Mouse (Mus musculus) lung, postnatal 0 days (tissue): ENCODE results near the gene Tspan9.

Experiments
- CTCF ChIP-seq: IDR thresholded peaks from 2 replicates; pipeline ENCODE4 v1.5.1; 2016; ENCODE audit warnings: antibody characterized with exemption, mild to moderate bottlenecking
- EP300 ChIP-seq: IDR thresholded peaks from 2 replicates; pipeline ENCODE4 v1.6.1; 2016; ENCODE audit warnings: antibody characterized with exemption, mild to moderate bottlenecking, control low read depth

DNA sequence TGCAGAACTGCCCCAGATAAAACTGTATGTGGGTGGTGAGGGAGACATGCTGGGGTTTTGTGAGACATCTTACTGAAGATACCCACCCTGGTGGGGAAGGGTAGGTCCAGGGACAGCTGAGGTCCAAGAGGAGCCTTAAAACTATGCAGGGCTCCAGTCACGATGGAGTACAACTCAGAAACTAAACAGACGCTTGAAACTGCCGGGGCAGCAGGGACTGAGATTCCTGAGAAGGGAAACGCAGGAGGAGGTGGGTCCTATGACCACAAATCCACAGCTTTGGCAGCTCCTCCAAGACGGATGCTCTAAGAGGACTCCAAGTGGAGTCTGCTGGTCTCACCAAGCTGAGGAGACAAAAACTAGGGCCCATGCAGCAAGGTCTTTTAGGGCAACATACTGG, 21.3 kb downstream of the Tspan9 start:
- TF ChIP-seq EP300, result no peak
- no peak for TF ChIP-seq CTCF
